Mouse (Mus musculus) spleen, postnatal 14 days (tissue): ENCODE measurements around the gene 4930453N24Rik.

Experiments used
- DNase-seq, 2 experiments: peaks; one replicate each; pipeline ENCODE4 v3.0.0; 2021 to 2022; ENCODE audit warnings: low spot score in 2 of 2

4930453N24Rik gene

GRCm38 (mm10) chr16:64723273-64724057 lies 47.5 kb downstream of the 4930453N24Rik start:
- DNase-seq = no peak

GRCm38 (mm10) chr16:64721542-64721941 lies 49.4 kb downstream of the 4930453N24Rik start:
- DNase-seq = no peak

- no peak for DNase-seq
These were observed 51.9 kb downstream of the 4930453N24Rik start for GRCm38 (mm10) chr16:64719096-64719495.

- DNase-seq = no peak
These were observed 53.1 kb downstream of the 4930453N24Rik start for GRCm38 (mm10) chr16:64717814-64718213.

- DNase-seq = no peak
These were observed 59.1 kb downstream of the 4930453N24Rik start for GRCm38 (mm10) chr16:64711816-64712215.
